Mouse (Mus musculus) right cerebral cortex, postnatal 4 days (tissue): ENCODE measurements at regions not wholly inside any gene's neighbourhood (a gene's known extent, or its start where the extent isn't known, plus 50 kb on each side); places are given as distances from the start of the nearest gene placed in this dataset.
"Not testable (repeated sequence)": the region's sequence is repeated elsewhere in the genome, so short reads cannot be mapped to it uniquely, and the experiment has no call there.

Experiments used
- DNase-seq: peaks from one replicate; pipeline ENCODE4 v3.0.0-alpha.2; 2022

- no peak for DNase-seq
Observed at GRCm38 (mm10) chr4:28064935-28065334, 748.0 kb upstream of the Epha7 start.

- DNase-seq: no peak
Observed at GRCm38 (mm10) chr4:28065828-28066227, 747.1 kb upstream of the Epha7 start.

GRCm38 (mm10) chr4:28079030-28079429 is 733.9 kb upstream of the Epha7 start:
- no peak for DNase-seq

GRCm38 (mm10) chr4:28092854-28093253 is 720.1 kb upstream of the Epha7 start:
- DNase-seq: no peak

- DNase-seq: peak; percentile 7
Observed at GRCm38 (mm10) chr4:28143165-28143564, 669.8 kb upstream of the Epha7 start.

- no peak for DNase-seq
Observed at GRCm38 (mm10) chr4:28155116-28155515, 657.8 kb upstream of the Epha7 start.

- no peak for DNase-seq
Observed at GRCm38 (mm10) chr4:28176771-28177170, 636.2 kb upstream of the Epha7 start.

GRCm38 (mm10) chr4:28190861-28191260 is 622.1 kb upstream of the Epha7 start:
- DNase-seq: no peak

GRCm38 (mm10) chr4:28227594-28228208 is 585.2 kb upstream of the Epha7 start:
- DNase-seq: no peak

GRCm38 (mm10) chr4:28235516-28235915 is 577.4 kb upstream of the Epha7 start:
- DNase-seq: not testable (repeated sequence)

- DNase-seq: no peak
Observed at GRCm38 (mm10) chr4:28242272-28242671, 570.7 kb upstream of the Epha7 start.
